Mouse (Mus musculus) lung, embryonic 14.5 days (tissue): ENCODE measurements around the gene Adam1a. TPM values are rescaled to one million over a fixed set of nuclear protein-coding genes. Genes with fewer than 3 reads are reported as not detected.
A peak's percentile ranks its signal among the peaks of the same experiment; 100 is the strongest.
"Not testable (repeated sequence)": the region's sequence is repeated elsewhere in the genome, so short reads cannot be mapped to it uniquely, and the experiment has no call there.

Experiments
- ATAC-seq: fragments of 200-750 bp; cut with Nextera tagmentation; 2 replicates; pipeline ENCODE4 v1.8.0; 2017; ENCODE audit warnings: mild to moderate bottlenecking, moderate TSS enrichment, moderate library complexity; ENCODE audit not compliant: insufficient read depth
- DNase-seq: peaks from one replicate; pipeline ENCODE4 v3.0.0-alpha.2; 2015
- H3K27ac ChIP-seq: fragments of 300-500 bp; sonication (generic); 2 replicates; pipeline ENCODE4 v1.5.1; 2014; ENCODE audit warnings: low read depth, mild to moderate bottlenecking, moderate library complexity
- H3K27me3 ChIP-seq: fragments of 300-500 bp; sonication (generic); 2 replicates; pipeline ENCODE4 v1.6.1; 2014; ENCODE audit warnings: low read length, control low read depth; ENCODE audit not compliant: insufficient read depth
- H3K36me3 ChIP-seq: fragments of 300-500 bp; sonication (generic); 2 replicates; pipeline ENCODE4 v1.6.1; 2014; ENCODE audit warnings: control low read depth; ENCODE audit not compliant: insufficient read depth
- H3K4me1 ChIP-seq: fragments of 300-500 bp; sonication (generic); 2 replicates; pipeline ENCODE4 v1.6.1; 2014; ENCODE audit warnings: antibody characterized with exemption, control low read depth; ENCODE audit not compliant: insufficient read depth
- H3K4me2 ChIP-seq: fragments of 300-500 bp; sonication (generic); 2 replicates; pipeline ENCODE4 v1.6.1; 2014; ENCODE audit warnings: mild to moderate bottlenecking
- H3K4me3 ChIP-seq: fragments of 300-500 bp; sonication (generic); 2 replicates; pipeline ENCODE4 v1.5.1; 2014; ENCODE audit warnings: low read depth, low read length
- H3K9ac ChIP-seq: fragments of 300-500 bp; sonication (generic); 2 replicates; pipeline ENCODE4 v1.6.1; 2014
- H3K9me3 ChIP-seq: fragments of 300-500 bp; sonication (generic); 2 replicates; pipeline ENCODE4 v1.6.1; 2016; ENCODE audit warnings: low read depth, low read length, control low read depth
- CTCF ChIP-seq: IDR thresholded peaks from 2 replicates; pipeline ENCODE4 v1.5.1; 2016; ENCODE audit warnings: antibody characterized with exemption, low read depth
- WGBS: fragments of 180-500 bp; shearing (Covaris S2); extraction: QIAGEN DNeasy Blood & Tissue Kit; methylation state at CpG from one replicate; pipeline ENCODE4 v1.1.7; 2014; 5-methylcytosine and 5-hydroxymethylcytosine counted together
- polyA plus RNA-seq: library from polyadenylated mRNA; unstranded; fragments of >200 nt; fragmentation: Nextera tagmentation; extraction: Ambion mirVana; gene quantifications from 2 replicates; pipeline ENCODE4 v1.2.1, GENCODE M21; 2014

The Adam1a gene
- polyA plus RNA-seq, 1 experiment from 2014 or later = 1.7 TPM

GRCm38 (mm10) chr5:121525774-121526450 is 19.4 kb downstream of the Adam1a start:
- DNase-seq = peak; percentile 79
- Histone ChIP-seq H3K27me3 (no peaks in the 10 kb centered on the region), H3K9ac (no peak overlapping the region), H3K9me3 (no peaks in the 10 kb centered on the region), H3K4me3 (no peak overlapping the region), H3K27ac (no peak overlapping the region), H3K36me3 (peaks cover 84% of the 10 kb centered on the region), H3K4me2 (no peak overlapping the region), H3K4me1 (no peaks in the 10 kb centered on the region)
- no peak for TF ChIP-seq CTCF
- WGBS = 62% methylated on average over 14 of the region's 14 CpGs
- ATAC-seq = peak; percentile 78

- 88% methylated on average over 10 of the region's 17 CpGs for WGBS
- H3K27ac ChIP-seq, H3K4me3 ChIP-seq, H3K4me2 ChIP-seq, DNase-seq, H3K27me3 ChIP-seq, H3K9me3 ChIP-seq, H3K4me1 ChIP-seq, ATAC-seq, H3K9ac ChIP-seq: not testable (repeated sequence)
- H3K36me3 ChIP-seq = peaks cover 47% of the 10 kb centered on the region
Observed at GRCm38 (mm10) chr5:121519758-121520157, 25.5 kb downstream of the Adam1a start.

- WGBS = 87% methylated on average over 9 of the region's 9 CpGs
- no peak for TF ChIP-seq CTCF
- H3K4me1 ChIP-seq = no peaks in the 10 kb centered on the region
- no peak overlapping the region for H3K4me2 ChIP-seq
- no peak overlapping the region for H3K4me3 ChIP-seq
- no peak overlapping the region for H3K9ac ChIP-seq
- no peaks in the 10 kb centered on the region for H3K27me3 ChIP-seq
- peaks cover 40% of the 10 kb centered on the region for H3K36me3 ChIP-seq
- no peaks in the 10 kb centered on the region for H3K9me3 ChIP-seq
- ATAC-seq (no peak), DNase-seq (no peak)
- no peak overlapping the region for H3K27ac ChIP-seq
Observed at GRCm38 (mm10) chr5:121518983-121519382, 26.3 kb downstream of the Adam1a start.

GRCm38 (mm10) chr5:121510009-121510408 is 35.3 kb downstream of the Adam1a start:
- H3K4me1 ChIP-seq = no peaks in the 10 kb centered on the region
- DNase-seq (no peak), ATAC-seq (no peak)
- WGBS = 73% methylated on average over 7 of the region's 7 CpGs
- no peaks in the 10 kb centered on the region for H3K9me3 ChIP-seq
- TF ChIP-seq CTCF = no peak
- H3K4me3 ChIP-seq = no peak overlapping the region
- no peak overlapping the region for H3K9ac ChIP-seq
- H3K4me2 ChIP-seq = no peak overlapping the region
- H3K36me3 ChIP-seq = no peaks in the 10 kb centered on the region
- no peak overlapping the region for H3K27ac ChIP-seq
- no peaks in the 10 kb centered on the region for H3K27me3 ChIP-seq

- Histone ChIP-seq H3K9ac (no peak overlapping the region), H3K4me3 (no peak overlapping the region), H3K4me2 (no peak overlapping the region), H3K4me1 (no peaks in the 10 kb centered on the region), H3K36me3 (no peaks in the 10 kb centered on the region), H3K27ac (no peak overlapping the region), H3K9me3 (no peaks in the 10 kb centered on the region), H3K27me3 (no peaks in the 10 kb centered on the region)
- no peak for TF ChIP-seq CTCF
- ATAC-seq = no peak
- no peak for DNase-seq
- 80% methylated on average over 1 of the region's 1 CpGs for WGBS
Observed at GRCm38 (mm10) chr5:121506846-121507245, 38.4 kb downstream of the Adam1a start.

- no peak within 1 kb of the TSS for H3K27ac ChIP-seq
- no peaks in the 10 kb centered on the region for H3K4me1 ChIP-seq
- no peaks in the 10 kb centered on the region for H3K9me3 ChIP-seq
- ATAC-seq (no peak), DNase-seq (no peak)
- H3K9ac ChIP-seq = no peak within 1 kb of the TSS
- H3K27me3 ChIP-seq = no peaks in the 10 kb centered on the region
- no peak for TF ChIP-seq CTCF
- 74% methylated on average over 3 of the region's 3 CpGs for WGBS
- H3K4me2 ChIP-seq = no peak within 1 kb of the TSS
- no peaks in the 10 kb centered on the region for H3K36me3 ChIP-seq
- H3K4me3 ChIP-seq = no peak within 1 kb of the TSS
Observed at GRCm38 (mm10) chr5:121503231-121503630, 42.1 kb downstream of the Adam1a start, which contains the start of gene Adam1b. Gene Adam1b, minus strand, starts transcription at chr5:121503435.

GRCm38 (mm10) chr5:121501424-121501996 is 43.8 kb downstream of the Adam1a start:
- not testable (repeated sequence) for H3K4me3 ChIP-seq, ATAC-seq, H3K27ac ChIP-seq, DNase-seq, H3K27me3 ChIP-seq, H3K9ac ChIP-seq, H3K4me1 ChIP-seq, H3K9me3 ChIP-seq, H3K36me3 ChIP-seq, H3K4me2 ChIP-seq
- 57% methylated on average over 10 of the region's 17 CpGs for WGBS
